Mouse (Mus musculus) layer of hippocampus, postnatal 14 days (tissue): ENCODE results near the gene Ankrd2. TPM values are rescaled to one million over a fixed set of nuclear protein-coding genes. Genes with fewer than 3 reads are reported as not detected.

Experiments
- DNase-seq, 2 experiments: peaks; one replicate each; pipeline ENCODE4 v3.0.0; 2021 to 2022; ENCODE audit warnings: low spot score in 2 of 2, mixed read lengths in 1 of 2
- total RNA-seq, 2 experiments: library from RNA; stranded (reverse); gene quantifications; 2 replicates each; pipeline ENCODE4 v1.2.3; 2021

Ankrd2 gene
- total RNA-seq, 2 experiments from 2014 or later: 0.30 to 0.45 TPM

DNA sequence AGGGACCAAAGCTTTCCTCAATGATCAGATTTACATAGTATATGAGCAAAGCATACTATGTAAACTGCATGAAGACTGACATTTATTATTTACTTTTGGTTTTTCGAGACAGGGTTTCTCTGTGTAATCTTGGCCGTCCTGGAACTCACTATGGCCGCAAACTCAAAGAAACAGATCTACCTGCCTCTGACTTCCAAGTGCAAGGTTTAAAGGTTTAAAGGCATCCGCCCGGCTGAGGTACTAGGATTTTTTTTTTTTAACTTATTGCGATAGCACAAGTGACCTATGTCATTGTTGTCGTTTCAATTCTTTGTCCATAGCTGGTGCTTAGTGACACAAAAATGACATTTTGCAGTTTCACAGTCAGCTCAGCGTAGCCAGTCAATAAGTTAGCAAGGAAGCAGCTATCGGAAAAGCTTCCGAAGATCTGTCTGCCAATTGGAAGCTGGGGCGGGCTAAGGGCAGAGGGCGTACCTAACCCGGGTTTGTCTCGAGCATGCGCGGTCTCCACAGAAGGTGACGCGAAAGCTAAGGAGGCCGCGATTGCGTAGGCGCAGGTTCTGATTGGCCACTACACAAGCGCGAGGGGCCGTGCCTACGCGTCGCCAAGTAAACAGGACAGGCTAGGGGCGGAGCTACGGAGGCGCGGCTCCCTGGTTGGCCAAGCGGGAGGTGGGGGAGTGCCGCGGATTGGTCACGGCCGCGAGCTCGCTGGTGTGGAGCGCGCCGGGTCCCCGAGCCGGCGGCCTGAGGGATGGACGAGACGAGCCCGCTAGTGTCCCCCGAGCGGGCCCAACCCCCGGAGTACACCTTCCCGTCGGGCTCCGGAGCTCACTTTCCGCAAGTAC lies 54.2 kb downstream of the Ankrd2 start, which contains the start of gene Pi4k2a:
Gene Pi4k2a (plus strand): TSS at position 723 of the 848 bp plus-strand sequence.
- DNase-seq: peak; percentile 98 to 100

DNA sequence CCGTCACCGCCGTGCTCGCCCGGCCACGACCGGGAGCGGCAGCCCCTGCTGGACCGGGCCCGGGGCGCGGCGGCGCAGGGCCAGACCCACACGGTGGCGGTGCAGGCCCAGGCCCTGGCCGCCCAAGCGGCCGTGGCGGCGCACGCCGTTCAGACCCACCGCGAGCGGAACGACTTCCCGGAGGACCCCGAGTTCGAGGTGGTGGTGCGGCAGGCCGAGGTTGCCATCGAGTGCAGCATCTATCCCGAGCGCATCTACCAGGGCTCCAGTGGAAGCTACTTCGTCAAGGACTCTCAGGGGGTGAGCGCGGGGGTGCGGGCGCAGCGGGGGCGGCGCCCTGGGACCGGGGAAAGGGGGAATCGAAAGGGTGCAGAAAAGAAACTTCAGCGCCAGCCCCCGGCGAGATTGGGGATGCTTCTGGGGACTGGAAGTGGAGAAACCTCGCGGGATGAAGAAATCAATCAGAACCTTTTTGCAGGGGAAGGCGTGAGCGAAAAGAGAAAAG lies 54.9 kb downstream of the Ankrd2 start:
- no peak for DNase-seq

Other genes with a start within 250 kb of the Ankrd2 start
- 1 to 10 TPM; 3.5 to 4.1 TPM for gene Arhgap19, start 234.0 kb upstream of the Ankrd2 start, total RNA-seq
- 10 to 100 TPM; 19.7 to 20.6 TPM for gene Frat1, start 206.0 kb upstream of the Ankrd2 start, total RNA-seq
- 10 to 100 TPM; 18.2 to 20.9 TPM for gene Frat2, start 187.9 kb upstream of the Ankrd2 start, total RNA-seq
- 10 to 100 TPM; 33.4 to 34.0 TPM for gene Rrp12, start 139.8 kb upstream of the Ankrd2 start, total RNA-seq
- 100 to 1,000 TPM; 569 to 570 TPM for gene Pgam1, start 124.1 kb upstream of the Ankrd2 start, total RNA-seq
- gene Exosc1, start 102.6 kb upstream of the Ankrd2 start, total RNA-seq: 10 to 100 TPM; 26.1 to 26.7 TPM
- gene Zdhhc16, start 102.5 kb upstream of the Ankrd2 start, total RNA-seq: 10 to 100 TPM; 53.1 to 56.1 TPM
- 10 to 100 TPM; 29.2 to 37.6 TPM for gene Mms19, start 54.8 kb upstream of the Ankrd2 start, total RNA-seq
- 10 to 100 TPM; 15.6 to 17.0 TPM for gene Ubtd1, start 54.2 kb upstream of the Ankrd2 start, total RNA-seq
- 1 to 10 TPM; 7.3 to 9.8 TPM for gene Hoga1, start 9.6 kb downstream of the Ankrd2 start, total RNA-seq
- gene 4933411K16Rik, start 16.2 kb downstream of the Ankrd2 start, total RNA-seq: 1 to 10 TPM; 1.3 to 1.5 TPM
- 10 to 100 TPM; 60.5 to 64.9 TPM for gene Morn4, start 50.4 kb downstream of the Ankrd2 start, total RNA-seq
- gene Pi4k2a, start 54.5 kb downstream of the Ankrd2 start, total RNA-seq: 10 to 100 TPM; 54.0 to 54.7 TPM
- 10 to 100 TPM; 18.6 to 19.2 TPM for gene Avpi1, start 93.1 kb downstream of the Ankrd2 start, total RNA-seq
- gene Marveld1, start 111.4 kb downstream of the Ankrd2 start, total RNA-seq: 1 to 10 TPM; 9.2 TPM
- 10 to 100 TPM; 95.0 to 99.2 TPM for gene Zfyve27, start 128.0 kb downstream of the Ankrd2 start, total RNA-seq
- gene Sfrp5, start 166.3 kb downstream of the Ankrd2 start, total RNA-seq: 1 to 10 TPM in 1 of 2 experiments, under 1 TPM in 1; 0.26 to 1.7 TPM
- 10 to 100 TPM; 82.6 to 85.8 TPM for gene Golga7b, start 211.6 kb downstream of the Ankrd2 start, total RNA-seq